Mouse (Mus musculus) activated CD4-positive, CD25-positive, alpha-beta regulatory T cell, adult 4 months (primary cell): Measurements from ENCODE around the gene Vps37c. TPM values are rescaled to one million over a fixed set of nuclear protein-coding genes. Genes with fewer than 3 reads are reported as not detected.

Experiments used
- ATAC-seq: one replicate; pipeline ENCODE4 v1.8.0; 2017
- polyA plus RNA-seq, 2 experiments: library from polyadenylated mRNA; unstranded; fragments of 100-300 nt; shearing (Covaris generic); gene quantifications; one replicate each; pipeline ENCODE4 v1.2.1; 2017

Vps37c gene
- polyA plus RNA-seq, result 10 to 100 TPM; 11.1 to 13.2 TPM

DNA sequence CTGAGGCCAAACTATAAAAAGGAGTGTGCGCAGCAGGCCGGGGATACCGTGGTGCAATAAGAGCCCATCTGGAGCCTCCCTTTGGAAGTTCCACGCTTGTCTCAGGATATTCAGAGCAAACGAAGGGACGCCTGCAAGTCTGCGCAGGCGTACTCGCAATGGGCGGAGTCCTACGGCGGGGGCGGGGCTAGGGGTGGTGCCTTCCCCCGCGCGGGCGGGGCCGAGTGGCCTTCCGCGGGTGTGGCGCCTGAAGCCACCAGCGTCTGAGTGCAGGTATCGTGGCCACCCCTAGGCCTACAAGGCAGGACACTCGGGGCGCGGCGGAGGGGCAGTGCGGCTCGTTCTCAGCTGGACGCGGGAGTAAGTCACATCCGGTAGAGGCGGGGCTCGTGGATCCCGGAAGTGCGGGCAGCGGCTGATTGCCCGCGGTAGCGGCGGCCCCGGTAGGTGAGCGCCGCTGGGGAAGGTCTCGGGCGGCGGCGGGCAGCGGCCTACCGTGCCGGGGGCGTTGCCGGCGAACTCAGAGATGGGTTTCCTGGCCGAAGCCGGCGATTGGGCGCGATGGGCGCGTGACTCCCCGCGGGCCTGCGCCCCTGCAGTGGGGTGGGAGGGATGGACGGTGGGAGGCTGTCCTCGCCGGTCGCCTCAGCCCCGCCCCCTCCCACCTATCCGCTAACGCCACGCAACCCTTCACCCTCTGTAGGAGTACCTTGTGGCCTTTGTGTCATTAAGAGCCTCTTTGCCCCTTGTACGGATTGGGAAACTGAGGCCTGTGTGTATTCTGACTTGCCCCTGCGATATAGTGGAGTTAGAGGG, at the start of gene Vps37c:
TSS of gene Vps37c (plus strand) at position 199 of the 816 bp plus-strand sequence.
- ATAC-seq, result peak; percentile 76

DNA sequence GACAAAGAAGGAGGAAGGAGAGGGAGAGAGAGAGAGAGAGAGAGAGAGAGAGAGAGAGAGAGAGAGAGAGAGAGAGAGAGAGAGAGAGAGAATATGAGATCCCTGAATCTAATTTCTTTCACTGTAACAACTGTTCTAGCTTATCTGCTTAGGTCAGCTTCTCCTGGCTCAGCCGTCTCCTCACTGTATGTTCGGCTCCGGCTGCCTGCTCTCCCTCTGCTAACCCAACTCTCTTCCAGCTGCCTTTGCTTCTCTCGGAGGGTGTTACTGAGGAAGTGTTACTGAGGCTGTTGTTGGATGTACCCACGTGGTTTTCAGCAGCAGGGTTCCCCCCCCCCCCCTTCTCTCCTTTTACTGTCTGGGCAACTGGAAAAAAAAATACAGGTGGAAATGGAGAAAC, 48.5 kb upstream of the Vps37c start:
- ATAC-seq, result no peak

GRCm38 (mm10) chr19:10640589-10641378, 47.8 kb upstream of the Vps37c start:
- no peak for ATAC-seq

- no peak for ATAC-seq
These were observed 42.9 kb upstream of the Vps37c start for GRCm38 (mm10) chr19:10645616-10646015.

GRCm38 (mm10) chr19:10648156-10648555, 40.4 kb upstream of the Vps37c start:
- no peak for ATAC-seq

- no peak for ATAC-seq
These were observed 32.5 kb upstream of the Vps37c start for GRCm38 (mm10) chr19:10656058-10656457.

DNA sequence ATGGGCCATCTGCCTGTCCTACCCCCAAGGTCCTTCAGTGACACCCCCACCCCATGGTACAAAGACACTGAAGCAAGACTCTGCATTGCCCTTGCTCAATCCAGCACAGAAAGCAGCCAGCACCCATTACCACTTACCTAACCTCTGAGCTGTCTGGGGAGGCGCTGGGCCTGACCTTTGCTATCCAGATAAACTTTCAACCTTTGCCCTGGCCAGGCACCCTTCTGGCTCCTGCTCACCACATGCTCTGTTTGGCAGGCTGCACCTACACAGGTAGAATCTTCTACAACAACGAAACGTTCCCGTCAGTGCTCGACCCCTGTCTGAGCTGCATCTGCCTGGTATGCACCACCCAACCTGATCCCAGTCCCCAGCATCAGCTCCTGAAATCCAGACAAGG, 30.8 kb upstream of the Vps37c start:
- no peak for ATAC-seq

DNA sequence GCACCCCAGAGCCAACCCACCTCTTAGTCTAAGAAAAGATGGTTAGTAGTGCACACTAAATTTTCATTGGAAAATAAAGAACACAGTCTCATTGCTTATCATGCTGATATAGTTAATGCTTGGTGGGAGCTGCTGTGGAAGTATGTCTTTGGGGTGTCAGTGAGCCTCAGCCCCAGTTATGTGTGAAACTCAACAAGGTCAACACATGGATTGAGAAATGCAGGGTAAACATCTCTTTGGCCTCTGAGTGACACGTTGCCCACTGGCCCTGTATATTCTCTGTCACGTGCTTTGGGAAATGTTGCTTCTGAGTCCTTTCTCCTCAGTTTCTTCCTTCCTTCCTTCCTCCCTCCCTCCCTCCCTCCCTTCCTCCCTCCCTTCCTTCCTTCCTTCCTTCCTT, 30.1 kb upstream of the Vps37c start:
- no peak for ATAC-seq

DNA sequence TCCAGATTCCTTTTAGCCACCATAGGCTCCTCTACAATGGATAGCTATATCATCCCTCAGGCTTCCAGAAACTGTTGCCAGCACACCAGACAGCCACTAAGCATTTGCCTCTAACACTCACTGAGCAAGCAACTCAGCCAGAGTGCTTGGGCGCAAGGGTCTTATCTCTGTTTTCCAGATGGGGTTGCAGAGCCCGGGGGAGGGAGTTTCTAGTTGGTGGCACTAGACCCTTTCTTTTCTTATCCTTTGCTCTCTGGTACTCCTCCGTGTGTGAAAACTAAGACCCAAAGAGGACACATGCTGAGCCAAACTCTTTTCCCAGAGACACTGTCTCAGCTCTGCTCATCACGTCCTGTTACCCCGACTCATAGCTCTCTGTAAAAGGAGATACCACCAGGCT, 27.2 kb upstream of the Vps37c start:
- ATAC-seq, result no peak

DNA sequence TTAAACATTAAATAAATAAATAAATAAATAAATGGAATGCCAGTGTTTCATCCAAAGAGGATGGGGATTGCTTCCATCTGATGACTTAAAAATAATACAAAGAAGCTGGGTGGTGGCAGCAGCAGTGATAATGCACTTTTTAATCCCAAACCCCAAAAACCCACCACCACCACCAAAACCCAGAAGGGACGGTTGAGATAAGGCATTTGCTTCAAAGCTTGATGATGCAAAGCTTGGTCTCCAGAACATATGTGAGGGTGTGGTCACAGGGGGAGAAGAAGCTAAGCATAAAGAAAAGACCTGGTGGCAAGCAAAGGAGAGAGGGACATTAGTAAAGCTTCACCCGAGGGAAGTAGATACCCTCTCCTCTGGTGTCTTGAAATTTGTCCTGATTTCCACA, 26.6 kb upstream of the Vps37c start:
- no peak for ATAC-seq

DNA sequence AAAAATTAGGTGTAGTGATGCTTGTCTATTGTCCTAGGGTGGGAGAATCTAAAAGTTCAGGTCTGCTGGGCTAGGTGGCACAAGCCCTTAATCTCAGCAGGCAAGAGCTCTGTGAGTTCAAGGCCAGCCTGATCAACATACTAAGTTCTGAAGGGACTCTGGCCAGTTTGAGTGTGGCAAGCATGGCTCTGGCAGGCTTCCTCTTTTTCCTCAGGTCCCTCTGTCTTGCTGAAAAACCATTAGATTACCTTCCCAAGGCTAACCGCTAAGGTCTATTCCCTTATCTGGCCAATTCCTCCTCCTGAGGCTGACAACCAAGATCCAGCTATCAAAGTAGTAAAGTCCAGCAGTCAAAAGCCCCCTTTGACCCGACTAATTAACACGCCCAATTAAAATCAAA, 25.9 kb upstream of the Vps37c start:
- ATAC-seq, result no peak

GRCm38 (mm10) chr19:10665093-10665492, 23.4 kb upstream of the Vps37c start:
- ATAC-seq, result no peak

- ATAC-seq, result no peak
These were observed 23.0 kb upstream of the Vps37c start for GRCm38 (mm10) chr19:10665499-10665898.

DNA sequence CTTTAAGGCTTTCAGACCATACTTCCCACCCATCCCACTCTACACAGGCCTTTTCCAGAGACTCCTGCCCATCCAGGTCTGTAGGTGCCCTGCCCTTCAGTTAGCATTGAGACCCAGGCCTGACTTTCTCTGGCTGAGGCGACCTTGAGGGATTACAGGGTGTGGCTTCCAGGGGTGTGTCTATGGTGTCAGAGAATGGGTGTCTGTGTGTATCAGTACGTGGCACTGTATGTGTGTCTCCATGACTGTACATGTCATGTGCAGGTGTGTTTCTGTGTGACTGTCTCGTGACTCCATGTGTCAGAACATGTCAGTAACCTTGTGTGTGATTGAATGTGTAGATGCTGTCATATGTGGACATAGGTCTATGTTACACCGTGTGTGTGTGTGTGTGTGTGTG, 17.2 kb upstream of the Vps37c start:
- no peak for ATAC-seq

DNA sequence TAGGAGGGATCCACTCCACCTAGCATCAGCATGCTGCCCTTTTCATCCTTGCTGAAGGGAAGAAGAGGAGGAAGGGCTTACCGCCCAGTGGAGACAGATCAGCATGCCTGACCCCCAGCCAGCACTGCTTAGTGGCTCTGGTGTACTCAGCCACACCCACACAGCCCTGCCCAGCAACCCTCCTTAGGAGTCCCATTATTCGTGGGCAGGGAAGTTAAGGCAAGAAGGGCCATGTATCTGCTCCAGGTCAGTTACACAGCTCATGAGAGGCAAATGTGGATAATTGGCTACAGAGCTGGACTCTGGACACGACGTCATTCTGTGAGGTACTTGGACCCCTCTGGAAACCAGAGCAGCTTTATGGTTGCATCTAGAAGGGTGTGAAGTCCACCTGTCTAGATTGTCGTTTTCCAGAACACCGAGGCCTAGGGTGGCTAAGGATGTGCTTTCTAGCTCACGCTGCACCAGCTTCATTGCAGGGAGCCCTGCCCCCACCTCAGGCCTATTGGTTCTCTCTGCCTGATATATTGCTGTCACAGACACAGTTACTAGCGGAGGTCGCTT, 16.6 kb upstream of the Vps37c start:
- no peak for ATAC-seq

DNA sequence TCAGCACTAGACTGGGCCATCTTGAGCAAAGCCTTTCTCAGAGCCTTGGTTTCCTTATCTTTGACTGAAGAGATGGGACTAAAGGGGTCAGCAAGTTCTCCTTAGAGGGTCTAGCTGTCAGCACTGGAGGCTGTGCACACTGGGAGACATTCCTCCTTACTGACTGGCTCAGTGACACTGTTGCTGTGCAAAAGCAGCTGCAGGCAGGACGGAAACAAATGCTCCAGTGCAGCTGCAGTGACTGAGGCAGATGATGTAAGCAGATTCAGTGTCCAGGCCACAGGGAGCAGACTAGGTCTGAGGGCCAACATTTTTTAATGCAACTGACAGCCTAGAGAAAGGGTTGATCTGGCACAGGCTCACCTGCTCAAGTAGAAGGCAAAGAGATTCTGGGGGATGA, 15.3 kb upstream of the Vps37c start:
- ATAC-seq, result no peak

GRCm38 (mm10) chr19:10676656-10677055, 11.9 kb upstream of the Vps37c start:
- ATAC-seq, result no peak

DNA sequence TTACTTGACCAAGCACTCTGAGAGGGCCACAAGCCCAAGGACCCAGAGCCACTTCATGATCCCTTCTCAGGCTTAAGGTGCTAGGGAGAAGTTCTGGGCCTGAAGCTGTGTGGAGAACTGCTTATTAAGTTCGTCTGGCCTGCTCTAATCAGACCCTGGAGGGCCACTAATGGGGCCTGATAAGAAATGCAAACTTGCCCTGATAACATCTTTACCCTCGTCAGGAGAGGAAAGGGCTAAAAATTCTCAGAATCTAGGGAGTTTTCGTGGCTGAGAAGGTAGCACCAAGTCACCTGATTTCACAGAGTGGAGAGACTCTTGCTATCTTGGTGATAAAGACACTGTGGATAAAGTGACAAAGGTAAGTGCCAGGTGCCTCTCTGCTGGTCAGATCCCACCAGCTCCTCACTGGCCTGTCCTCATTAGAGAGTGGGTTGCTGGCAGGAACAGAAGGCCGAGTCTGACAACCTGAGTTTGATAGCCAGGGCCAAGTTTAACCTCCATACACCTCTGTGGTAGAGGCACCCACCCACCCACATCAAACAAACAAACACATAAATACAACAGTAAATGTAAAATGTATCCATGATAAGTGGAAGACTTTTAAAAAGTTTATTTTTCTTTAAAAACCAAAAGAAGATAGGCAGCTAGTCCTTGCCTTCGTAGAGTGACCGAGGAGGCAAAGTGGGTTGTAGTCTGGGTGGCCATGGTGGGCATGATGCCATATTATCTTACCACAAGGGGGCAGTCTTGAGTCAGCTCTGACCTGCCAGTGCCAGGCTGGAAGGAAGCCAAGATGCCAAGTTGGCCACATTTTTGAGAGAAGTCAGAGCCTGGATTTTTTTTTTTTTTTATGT, 10.4 kb upstream of the Vps37c start, which contains the start of gene Pga5:
TSS of gene Pga5 (minus strand) at position 157 of the 857 bp plus-strand sequence.
- ATAC-seq, result no peak

GRCm38 (mm10) chr19:10678772-10679067, 9.8 kb upstream of the Vps37c start:
- ATAC-seq, result no peak

GRCm38 (mm10) chr19:10681571-10681970, 7.0 kb upstream of the Vps37c start:
- no peak for ATAC-seq

- ATAC-seq, result no peak
These were observed 3.5 kb upstream of the Vps37c start for GRCm38 (mm10) chr19:10685081-10685480.

GRCm38 (mm10) chr19:10685727-10686126, 2.8 kb upstream of the Vps37c start:
- ATAC-seq, result no peak
